Mouse (Mus musculus): Measurements from ENCODE around the gene Ptprm. TPM values are rescaled to one million over a fixed set of nuclear protein-coding genes. Genes with fewer than 3 reads are reported as not detected.
A peak's percentile ranks its signal among the peaks of the same experiment; 100 is the strongest.

The Ptprm gene
- polyA plus RNA-seq, 1 experiment: 34.2 TPM

- Histone ChIP-seq H3K27ac (ENCODE audit: insufficient read depth, low read length) (no peak overlapping the region), H3K27me3 (ENCODE audit: control insufficient read depth, insufficient read depth, low read length) (no peaks in the 10 kb centered on the region), H3K4me1 (ENCODE audit: control insufficient read depth, insufficient read depth, low read length) (no peaks in the 10 kb centered on the region; the same call in 1 of the 2 replicates), H3K4me3 (replicated peaks; ENCODE audit: insufficient read depth, low read depth, low read length) (no peak overlapping the region)
- TF ChIP-seq POLR2A (IDR thresholded peaks at IDR 0.05; ENCODE audit: borderline replicate concordance, insufficient read depth, low read length) (no peak), CTCF (IDR thresholded peaks at IDR 0.05; ENCODE audit: borderline replicate concordance, insufficient read depth, low read depth, low read length) (no peak)
- no peak for DNase-seq
- WGBS: 78% methylated on average over 2 of the region's 2 CpGs
These were observed 363.5 kb downstream of the Ptprm start for GRCm38 (mm10) chr17:66990761-66991160.

DNA sequence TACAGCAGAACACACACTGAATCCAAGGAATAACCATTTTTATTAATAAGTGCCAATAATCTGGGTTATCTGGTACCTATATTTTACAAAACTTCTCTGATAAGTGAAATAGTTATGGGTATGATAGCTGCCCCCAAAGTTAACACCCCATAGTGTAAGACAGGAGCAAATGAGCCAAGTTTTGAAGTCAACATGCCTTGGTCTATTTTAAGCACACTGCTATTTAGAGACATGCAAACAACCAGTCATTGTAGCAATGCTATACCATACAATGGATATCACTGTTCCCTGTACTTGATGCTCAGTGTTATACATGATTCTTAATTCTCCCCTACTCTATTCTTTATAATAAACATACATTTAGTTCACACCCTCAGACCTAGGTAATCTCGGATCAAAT lies 366.2 kb downstream of the Ptprm start:
- no peak overlapping the region for H3K27ac ChIP-seq (ENCODE audit: insufficient read depth, low read length)
- 74% methylated on average over 1 of the region's 1 CpGs for WGBS
- DNase-seq: no peak
- no peak overlapping the region for H3K4me3 ChIP-seq (replicated peaks; ENCODE audit: insufficient read depth, low read depth, low read length)
- no peaks in the 10 kb centered on the region for H3K27me3 ChIP-seq (ENCODE audit: control insufficient read depth, insufficient read depth, low read length)
- no peaks in the 10 kb centered on the region; the same call in 1 of the 2 replicates for H3K4me1 ChIP-seq (ENCODE audit: control insufficient read depth, insufficient read depth, low read length)
- no peak for TF ChIP-seq CTCF (IDR thresholded peaks at IDR 0.05; ENCODE audit: borderline replicate concordance, insufficient read depth, low read depth, low read length)
- no peak for TF ChIP-seq POLR2A (IDR thresholded peaks at IDR 0.05; ENCODE audit: borderline replicate concordance, insufficient read depth, low read length)

- 37% methylated on average over 2 of the region's 2 CpGs for WGBS
- Histone ChIP-seq H3K4me1 (ENCODE audit: control insufficient read depth, insufficient read depth, low read length) (no peaks in the 10 kb centered on the region), H3K27ac (ENCODE audit: insufficient read depth, low read length) (no peak overlapping the region), H3K4me3 (replicated peaks; ENCODE audit: insufficient read depth, low read depth, low read length) (no peak overlapping the region), H3K27me3 (ENCODE audit: control insufficient read depth, insufficient read depth, low read length) (no peaks in the 10 kb centered on the region)
- no peak for DNase-seq
- TF ChIP-seq POLR2A (IDR thresholded peaks at IDR 0.05; ENCODE audit: borderline replicate concordance, insufficient read depth, low read length) (no peak), CTCF (IDR thresholded peaks at IDR 0.05; ENCODE audit: borderline replicate concordance, insufficient read depth, low read depth, low read length) (no peak)
These were observed 372.6 kb downstream of the Ptprm start for GRCm38 (mm10) chr17:66981649-66982048.

- Histone ChIP-seq H3K27me3 (ENCODE audit: control insufficient read depth, insufficient read depth, low read length) (no peaks in the 10 kb centered on the region), H3K4me1 (ENCODE audit: control insufficient read depth, insufficient read depth, low read length) (no peaks in the 10 kb centered on the region; the same call in 1 of the 2 replicates), H3K27ac (ENCODE audit: insufficient read depth, low read length) (no peak overlapping the region), H3K4me3 (replicated peaks; ENCODE audit: insufficient read depth, low read depth, low read length) (no peak overlapping the region)
- TF ChIP-seq POLR2A (IDR thresholded peaks at IDR 0.05; ENCODE audit: borderline replicate concordance, insufficient read depth, low read length) (no peak), CTCF (IDR thresholded peaks at IDR 0.05; ENCODE audit: borderline replicate concordance, insufficient read depth, low read depth, low read length) (no peak)
- WGBS: 34% methylated on average over 5 of the region's 5 CpGs
- DNase-seq: no peak
These were observed 374.3 kb downstream of the Ptprm start for GRCm38 (mm10) chr17:66979971-66980370.

DNA sequence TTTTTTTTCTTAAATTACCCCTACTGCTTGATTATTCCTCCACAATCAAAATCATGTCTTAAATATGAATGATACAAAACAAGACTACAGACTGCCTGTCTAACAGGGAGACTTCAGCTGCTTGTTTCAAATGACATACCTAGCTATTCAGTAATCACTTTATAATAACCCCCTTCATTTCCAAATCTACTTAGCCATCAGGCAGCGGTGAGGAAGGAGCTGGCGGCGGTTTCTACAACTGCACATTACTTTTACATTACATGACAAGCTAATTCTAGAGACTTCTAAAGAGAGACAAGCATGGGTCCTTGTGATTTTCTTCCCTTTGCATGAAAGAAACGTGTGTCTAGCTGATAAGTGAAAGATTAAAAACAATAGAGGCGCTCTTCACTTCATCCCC lies 377.8 kb downstream of the Ptprm start:
- DNase-seq: no peak
- Histone ChIP-seq H3K27me3 (ENCODE audit: control insufficient read depth, insufficient read depth, low read length) (no peaks in the 10 kb centered on the region), H3K4me3 (replicated peaks; ENCODE audit: insufficient read depth, low read depth, low read length) (no peak overlapping the region), H3K27ac (ENCODE audit: insufficient read depth, low read length) (no peak overlapping the region), H3K4me1 (ENCODE audit: control insufficient read depth, insufficient read depth, low read length) (no peaks in the 10 kb centered on the region; the same call in 1 of the 2 replicates)
- WGBS: 90% methylated on average over 5 of the region's 5 CpGs
- TF ChIP-seq CTCF (IDR thresholded peaks at IDR 0.05; ENCODE audit: borderline replicate concordance, insufficient read depth, low read depth, low read length): no peak
- TF ChIP-seq POLR2A (IDR thresholded peaks at IDR 0.05; ENCODE audit: borderline replicate concordance, insufficient read depth, low read length): no peak

GRCm38 (mm10) chr17:66972976-66973375 lies 381.3 kb downstream of the Ptprm start:
- TF ChIP-seq CTCF (IDR thresholded peaks at IDR 0.05; ENCODE audit: borderline replicate concordance, insufficient read depth, low read depth, low read length): no peak
- no peak for TF ChIP-seq POLR2A (IDR thresholded peaks at IDR 0.05; ENCODE audit: borderline replicate concordance, insufficient read depth, low read length)
- no peak overlapping the region for H3K27ac ChIP-seq (ENCODE audit: insufficient read depth, low read length)
- no peaks in the 10 kb centered on the region; the same call in 1 of the 2 replicates for H3K4me1 ChIP-seq (ENCODE audit: control insufficient read depth, insufficient read depth, low read length)
- H3K27me3 ChIP-seq (ENCODE audit: control insufficient read depth, insufficient read depth, low read length): no peaks in the 10 kb centered on the region
- no peak for DNase-seq
- WGBS: 76% methylated on average over 3 of the region's 3 CpGs
- H3K4me3 ChIP-seq (replicated peaks; ENCODE audit: insufficient read depth, low read depth, low read length): no peak overlapping the region

- 13% methylated on average over 5 of the region's 5 CpGs for WGBS
- H3K27me3 ChIP-seq (ENCODE audit: control insufficient read depth, insufficient read depth, low read length): no peaks in the 10 kb centered on the region
- no peak overlapping the region for H3K27ac ChIP-seq (ENCODE audit: insufficient read depth, low read length)
- H3K4me1 ChIP-seq (ENCODE audit: control insufficient read depth, insufficient read depth, low read length): no peaks in the 10 kb centered on the region
- no peak overlapping the region for H3K4me3 ChIP-seq (replicated peaks; ENCODE audit: insufficient read depth, low read depth, low read length)
- peak; percentile 11 to 33 for DNase-seq
- no peak for TF ChIP-seq POLR2A (IDR thresholded peaks at IDR 0.05; ENCODE audit: borderline replicate concordance, insufficient read depth, low read length)
- no peak for TF ChIP-seq CTCF (IDR thresholded peaks at IDR 0.05; ENCODE audit: borderline replicate concordance, insufficient read depth, low read depth, low read length)
These were observed 393.3 kb downstream of the Ptprm start for GRCm38 (mm10) chr17:66960986-66961385.

DNA sequence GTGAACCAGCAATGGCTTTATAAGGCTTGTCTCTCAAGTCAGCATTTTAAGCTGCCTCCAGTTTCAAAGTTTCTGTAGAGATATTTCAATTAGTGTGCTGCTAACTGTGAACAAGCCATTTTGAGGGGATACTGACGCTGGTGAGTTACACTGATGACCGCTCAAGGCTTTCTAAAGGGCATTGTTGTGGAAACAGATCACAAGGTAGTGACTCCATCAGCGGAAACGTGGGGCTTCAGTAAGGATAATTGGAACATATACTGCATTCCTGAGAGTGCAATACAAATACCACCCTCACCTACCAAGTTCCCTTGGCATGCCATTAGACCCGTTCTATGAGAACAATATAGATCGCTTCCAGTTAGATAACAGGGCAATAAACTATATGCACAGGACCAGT lies 393.7 kb downstream of the Ptprm start:
- no peak for TF ChIP-seq CTCF (IDR thresholded peaks at IDR 0.05; ENCODE audit: borderline replicate concordance, insufficient read depth, low read depth, low read length)
- TF ChIP-seq POLR2A (IDR thresholded peaks at IDR 0.05; ENCODE audit: borderline replicate concordance, insufficient read depth, low read length): no peak

More for the DNA sequence above, 393.7 kb downstream of the Ptprm start:
- 77% methylated on average over 6 of the region's 6 CpGs for WGBS
- Histone ChIP-seq H3K27me3 (ENCODE audit: control insufficient read depth, insufficient read depth, low read length) (no peaks in the 10 kb centered on the region), H3K27ac (ENCODE audit: insufficient read depth, low read length) (no peak overlapping the region), H3K4me3 (replicated peaks; ENCODE audit: insufficient read depth, low read depth, low read length) (no peak overlapping the region), H3K4me1 (ENCODE audit: control insufficient read depth, insufficient read depth, low read length) (no peaks in the 10 kb centered on the region)
- DNase-seq: no peak

Data from cerebellum, adult 2 months (tissue).